Mouse (Mus musculus) CD4-positive, CD25-positive, alpha-beta regulatory T cell, adult 2 months (primary cell): ENCODE measurements around the gene Mycn.

Experiments used
- DNase-seq: peaks from one replicate; pipeline ENCODE4 v3.0.0-alpha.2; 2012; ENCODE audit warnings: low read depth, low spot score

Gene Mycn

GRCm38 (mm10) chr12:12924446-12924845, 17.3 kb downstream of the Mycn start:
- DNase-seq: no peak

GRCm38 (mm10) chr12:12920166-12921157, 21.3 kb downstream of the Mycn start:
- DNase-seq: no peak

- no peak for DNase-seq
These were observed 25.4 kb downstream of the Mycn start for GRCm38 (mm10) chr12:12916298-12916697.

GRCm38 (mm10) chr12:12910356-12910979, 31.2 kb downstream of the Mycn start:
- DNase-seq: no peak

- DNase-seq: no peak
These were observed 32.0 kb downstream of the Mycn start for GRCm38 (mm10) chr12:12909631-12910277.

- DNase-seq: no peak
These were observed 34.9 kb downstream of the Mycn start for GRCm38 (mm10) chr12:12906771-12907170.

- DNase-seq: no peak
These were observed 35.4 kb downstream of the Mycn start for GRCm38 (mm10) chr12:12906321-12906720.

GRCm38 (mm10) chr12:12905117-12905516, 36.6 kb downstream of the Mycn start:
- no peak for DNase-seq

- no peak for DNase-seq
These were observed 37.2 kb downstream of the Mycn start for GRCm38 (mm10) chr12:12904512-12904953.

- DNase-seq: no peak
These were observed 37.6 kb downstream of the Mycn start for GRCm38 (mm10) chr12:12904086-12904485.

- no peak for DNase-seq
These were observed 39.3 kb downstream of the Mycn start for GRCm38 (mm10) chr12:12902403-12902802.

- DNase-seq: no peak
These were observed 43.2 kb downstream of the Mycn start for GRCm38 (mm10) chr12:12898356-12899126.

GRCm38 (mm10) chr12:12893986-12894385, 47.7 kb downstream of the Mycn start:
- DNase-seq: no peak

- DNase-seq: no peak
These were observed 55.4 kb downstream of the Mycn start for GRCm38 (mm10) chr12:12886191-12886889.
